Mouse (Mus musculus) lung, adult 18-20 months (tissue): ENCODE measurements around the gene Fgfr2.

Source experiments
- DNase-seq, 2 experiments: peaks; one replicate each; pipeline ENCODE4 v3.0.0; 2022; ENCODE audit warnings: mixed read lengths in 2 of 2

Gene Fgfr2

DNA sequence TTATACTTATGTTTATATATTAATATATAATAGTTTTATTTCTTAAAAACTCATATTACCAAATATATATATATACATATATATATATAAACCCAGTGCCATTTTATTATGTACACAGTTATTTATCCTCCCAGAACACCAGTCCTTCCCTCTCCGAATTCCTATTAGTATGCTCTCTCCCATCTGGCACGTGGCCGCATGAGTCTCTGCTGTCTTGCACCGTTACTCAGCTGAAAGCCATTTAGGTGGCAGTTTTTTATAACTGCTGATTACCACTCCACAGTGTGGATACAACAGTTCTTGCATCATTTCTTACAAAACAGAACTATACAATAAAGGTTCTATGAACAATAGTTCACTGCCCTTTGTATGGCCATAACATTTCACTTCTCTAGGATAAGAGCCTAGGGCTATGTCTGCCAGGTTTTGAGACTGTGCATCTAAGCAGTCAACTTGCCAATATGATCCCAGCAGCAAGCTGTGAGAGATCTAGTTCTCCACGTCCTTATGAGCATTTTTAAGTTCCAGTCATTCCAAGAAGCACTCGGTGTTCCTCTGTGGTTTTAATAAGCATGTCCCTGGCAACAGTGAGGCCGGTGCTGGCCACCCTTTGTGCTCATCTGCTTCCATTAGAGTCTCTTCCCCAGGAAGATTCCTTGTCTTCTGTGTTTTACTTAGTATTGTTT lies 1777.2 kb downstream of the Fgfr2 start:
- DNase-seq: no peak

DNA sequence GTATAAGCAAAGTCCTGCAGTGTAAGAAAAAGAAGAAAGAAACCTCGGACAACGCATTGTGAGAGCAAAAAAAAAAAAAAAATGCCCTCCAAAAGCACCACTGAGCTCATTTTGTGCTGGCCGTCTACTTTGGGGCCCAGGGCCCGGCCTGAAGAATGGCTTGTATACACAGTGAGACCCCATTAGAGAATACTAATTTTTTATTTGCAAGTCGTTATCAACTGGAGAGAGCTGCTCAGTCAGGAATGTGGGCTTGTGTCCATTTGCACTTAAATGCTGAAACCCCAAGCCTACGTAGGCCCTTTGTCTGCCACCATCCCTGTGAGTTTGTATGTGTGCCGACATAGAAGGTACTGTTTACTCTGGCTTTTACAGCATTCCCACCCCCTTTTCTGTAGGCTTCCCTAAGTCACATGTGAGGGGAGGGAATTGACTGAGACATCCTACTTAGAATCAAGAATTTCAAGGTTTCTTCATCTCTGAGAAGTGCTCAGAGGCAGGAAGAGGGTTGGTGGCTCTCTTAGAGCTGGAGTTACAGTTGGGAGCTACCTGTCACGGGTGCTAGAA lies 1785.6 kb downstream of the Fgfr2 start:
- DNase-seq: no peak

DNA sequence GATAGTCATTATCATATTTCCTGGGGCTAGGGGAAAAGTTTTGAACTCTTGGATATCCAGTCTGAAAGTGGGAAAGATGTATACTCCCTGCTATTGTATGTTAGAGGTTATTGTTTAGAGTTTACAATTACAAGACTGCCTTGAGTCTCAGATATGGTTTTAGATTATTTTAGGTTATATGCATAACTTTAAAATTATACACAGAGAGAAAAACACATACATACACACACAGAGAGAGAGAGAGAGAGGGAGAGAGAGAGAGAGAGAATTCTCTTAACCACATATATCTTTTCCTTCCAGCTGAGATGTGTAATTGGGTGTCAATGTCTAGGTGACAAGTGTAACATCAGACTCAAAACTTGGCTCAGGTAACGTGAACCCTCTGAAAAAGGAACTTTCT lies 1789.6 kb downstream of the Fgfr2 start, which contains the start of gene Fam24a:
TSS of gene Fam24a (plus strand) at position 301 of the 400 bp plus-strand sequence.
- DNase-seq: no peak

DNA sequence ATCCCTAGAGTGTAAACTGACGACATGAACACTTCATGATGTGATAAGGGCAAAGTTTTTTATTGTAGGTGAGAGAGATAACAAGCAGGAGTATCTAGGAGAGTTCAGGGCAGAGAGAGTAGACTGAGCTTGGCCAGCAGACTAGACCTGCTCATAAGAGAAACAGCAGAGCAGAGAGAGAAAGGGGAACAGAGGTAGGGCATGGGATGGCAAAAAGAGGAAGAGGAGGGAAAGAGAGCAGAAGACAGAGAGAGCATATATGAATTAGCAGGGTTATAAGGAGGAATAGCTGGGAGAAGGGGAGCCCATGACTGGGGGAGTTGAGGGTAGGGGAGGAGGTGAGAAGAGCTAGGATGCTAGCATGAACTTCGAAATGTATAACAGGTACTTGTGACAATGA lies 1791.5 kb downstream of the Fgfr2 start:
- DNase-seq: no peak

DNA sequence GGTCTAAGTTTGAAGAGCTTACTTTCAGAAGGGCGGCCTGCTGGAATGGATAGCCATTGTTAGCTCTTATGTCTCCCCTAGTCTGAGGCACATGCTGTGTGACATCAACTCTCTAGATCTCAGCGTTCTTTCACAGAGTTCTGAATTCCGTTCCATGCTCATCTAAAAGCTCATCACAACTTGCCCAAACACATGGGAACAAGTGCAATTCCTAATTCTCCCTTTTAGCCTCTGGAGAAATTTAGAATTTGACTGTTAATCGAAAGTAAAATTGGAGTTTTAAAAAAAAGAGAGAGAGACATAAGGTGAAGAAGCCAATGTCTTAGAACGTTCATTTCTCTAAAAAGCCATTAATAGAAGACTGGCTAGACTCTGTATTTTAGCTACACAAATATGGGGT lies 1793.7 kb downstream of the Fgfr2 start, which contains the start of gene Fam24b:
TSS of gene Fam24b (minus strand) at position 101 of the 400 bp plus-strand sequence.
- no peak for DNase-seq

DNA sequence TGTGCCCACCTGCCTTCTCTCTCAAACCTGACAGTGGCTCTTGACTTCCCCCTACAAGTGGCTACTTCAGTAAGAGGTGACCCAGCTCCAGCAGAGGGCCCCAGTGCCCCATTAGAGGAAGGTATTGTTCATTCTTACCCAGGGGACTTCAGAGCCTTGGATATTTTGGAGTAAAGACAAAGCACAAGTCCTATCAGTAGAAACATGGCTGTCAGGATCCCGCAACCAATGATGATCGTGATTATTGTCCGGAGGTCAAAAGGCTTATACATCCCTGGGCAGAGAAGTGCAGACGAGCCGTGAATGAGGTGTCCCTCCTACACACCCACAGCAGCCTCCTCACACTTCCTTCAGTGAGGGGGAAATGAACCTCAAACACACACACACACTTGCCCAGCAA lies 1796.1 kb downstream of the Fgfr2 start:
- no peak for DNase-seq

DNA sequence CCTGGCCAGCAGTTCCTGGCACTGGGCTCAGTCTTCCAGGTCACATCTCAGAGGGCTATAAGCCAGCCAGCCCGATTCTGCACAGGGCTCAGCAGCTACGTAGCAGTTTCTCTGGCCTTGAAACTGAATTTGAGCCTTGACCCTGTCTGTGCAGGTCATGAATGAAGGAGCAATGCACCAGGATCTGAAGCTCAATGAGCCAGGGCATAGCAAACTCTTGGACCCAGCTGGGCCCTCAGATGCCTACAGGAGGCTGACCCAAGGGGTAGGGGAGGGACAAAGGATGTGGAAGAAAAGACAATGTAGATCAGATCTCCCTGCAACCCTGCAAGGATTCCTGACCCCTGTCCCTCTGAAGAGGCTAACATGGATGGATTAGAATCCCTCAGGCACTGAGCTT lies 1801.0 kb downstream of the Fgfr2 start, which contains the start of gene Cuzd1:
TSS of gene Cuzd1 (minus strand) at position 101 of the 400 bp plus-strand sequence.
- DNase-seq: no peak

DNA sequence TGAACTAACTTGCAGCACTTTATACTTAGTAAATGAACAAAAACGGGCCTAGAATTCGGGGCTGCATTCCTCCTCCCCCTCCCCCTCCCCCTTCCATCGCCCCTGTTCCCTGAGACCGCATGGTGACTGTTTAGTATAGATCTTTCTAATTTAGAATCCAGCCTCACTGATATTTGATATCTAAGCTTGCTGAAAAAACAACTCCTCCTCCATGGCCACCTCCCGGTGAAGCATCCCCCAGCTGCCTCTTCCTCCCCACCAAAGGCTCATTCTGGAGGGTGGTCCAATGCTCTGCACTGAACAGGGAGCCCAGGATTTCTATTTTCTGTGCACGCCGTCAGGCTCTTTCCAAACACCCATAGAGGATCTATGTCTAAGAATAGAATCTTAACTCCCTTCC lies 1804.8 kb downstream of the Fgfr2 start:
- no peak for DNase-seq

DNA sequence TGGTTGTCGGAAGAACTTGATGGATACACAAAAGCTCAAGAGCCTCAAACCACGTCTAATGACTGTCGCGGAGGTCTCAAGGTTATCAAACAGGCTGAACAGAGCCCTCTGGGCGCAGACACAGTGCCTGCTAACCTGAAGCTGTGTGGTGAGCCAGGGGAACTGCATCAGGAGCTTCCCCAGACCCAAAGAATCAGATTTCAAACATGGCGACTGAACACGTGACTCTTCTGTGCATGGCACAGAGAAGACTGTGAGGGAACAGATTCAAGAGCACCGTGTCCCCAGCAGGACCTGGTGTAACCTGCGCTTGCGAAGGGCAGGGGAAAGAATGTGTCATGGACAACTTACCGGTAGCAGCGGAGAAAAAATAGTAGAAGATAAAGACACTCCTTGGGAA lies 1805.6 kb downstream of the Fgfr2 start:
- no peak for DNase-seq

DNA sequence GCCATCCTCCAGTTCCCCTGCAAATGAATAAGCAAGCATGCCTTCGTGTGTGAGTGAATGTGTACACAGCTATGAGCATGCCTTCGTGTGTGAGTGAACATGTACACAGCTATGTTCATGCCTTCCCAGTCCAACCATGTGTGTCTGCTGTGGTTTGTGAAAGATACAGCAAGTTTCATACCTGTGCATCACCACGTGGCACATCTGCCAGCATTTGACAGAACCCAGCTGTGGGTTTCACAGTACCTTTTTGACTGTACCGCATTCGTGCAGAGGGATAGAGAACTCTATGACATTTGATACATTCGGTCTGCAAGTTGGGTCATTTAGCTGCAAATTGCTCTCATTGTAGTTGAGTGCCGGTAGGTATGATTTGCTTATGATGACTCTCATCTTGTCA lies 1808.7 kb downstream of the Fgfr2 start:
- DNase-seq: no peak

DNA sequence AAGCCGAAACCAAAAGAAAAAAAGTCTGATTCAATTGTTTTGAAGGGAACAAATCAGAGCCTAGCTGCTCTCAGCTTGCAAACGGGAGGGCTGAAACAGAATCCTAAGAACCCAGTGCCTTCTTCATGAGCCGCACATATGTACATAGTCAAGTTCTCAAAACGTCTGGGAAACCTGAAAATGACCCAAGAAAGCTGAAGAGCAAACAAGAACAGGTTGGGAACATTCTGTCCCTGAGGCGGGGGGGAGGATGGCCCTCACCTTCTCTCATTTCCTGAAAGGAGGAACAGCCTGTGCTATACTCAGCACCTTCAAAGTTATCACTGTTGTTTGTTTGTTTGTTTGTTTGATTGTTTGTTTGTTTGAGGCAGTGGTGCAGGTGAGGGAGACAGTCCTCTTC lies 1816.4 kb downstream of the Fgfr2 start:
- no peak for DNase-seq

DNA sequence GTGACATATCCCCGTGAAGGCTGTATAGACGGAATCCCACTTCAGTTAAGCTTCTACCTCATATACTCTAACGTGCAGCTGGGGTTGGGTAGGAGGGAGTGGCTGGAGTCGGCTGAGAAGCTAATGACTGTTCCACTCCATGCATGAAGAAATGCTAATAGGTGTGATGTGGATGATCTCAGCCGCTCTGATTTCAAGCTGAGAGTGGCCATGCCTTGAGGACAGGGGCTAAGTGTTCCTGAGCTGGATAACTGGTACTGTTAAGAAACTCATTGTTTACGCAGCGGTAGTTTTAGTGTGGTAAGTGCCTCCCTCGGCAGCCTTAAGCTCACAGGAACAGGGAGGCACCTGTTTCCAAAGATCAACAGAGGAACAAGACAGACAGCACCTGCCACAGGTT lies 1819.8 kb downstream of the Fgfr2 start:
- DNase-seq: peak; percentile 18 to 58

DNA sequence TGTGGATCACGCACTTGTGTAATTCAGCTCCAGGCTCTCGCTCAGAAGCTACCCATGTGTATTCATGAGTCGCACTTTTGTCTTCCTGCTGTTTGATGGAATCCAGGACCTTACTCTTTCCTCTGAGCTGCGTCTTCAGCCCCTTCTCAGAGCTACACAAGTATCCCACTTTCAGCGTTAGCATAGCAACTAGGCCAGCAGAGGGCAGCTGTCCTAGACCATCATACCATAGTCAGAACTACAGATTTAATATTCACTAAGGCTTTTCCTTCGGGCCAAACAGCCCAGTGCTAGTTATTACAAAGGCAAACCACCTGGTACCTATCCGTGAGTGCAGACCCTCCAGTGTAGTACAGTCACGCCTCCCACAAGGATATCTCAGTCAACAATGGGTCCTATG lies 1826.0 kb downstream of the Fgfr2 start:
- DNase-seq: no peak

DNA sequence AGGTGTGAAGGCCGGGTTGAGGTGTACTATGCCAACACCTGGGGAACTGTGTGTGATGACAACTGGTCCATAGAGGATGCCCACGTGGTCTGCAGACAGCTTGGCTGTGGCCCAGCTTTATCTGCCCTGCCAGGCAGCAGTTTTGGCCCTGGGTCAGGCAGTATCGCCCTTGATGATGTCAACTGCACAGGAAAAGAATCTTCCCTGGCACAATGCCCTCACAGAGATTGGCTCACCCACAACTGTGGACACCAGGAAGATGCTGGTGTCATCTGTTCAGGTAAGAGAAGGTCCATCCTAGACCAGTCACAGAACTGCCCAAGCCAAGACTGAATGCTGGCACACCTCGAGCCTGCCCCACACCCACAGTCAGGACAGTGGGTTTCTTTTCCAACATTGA lies 1857.3 kb downstream of the Fgfr2 start:
- DNase-seq: no peak

DNA sequence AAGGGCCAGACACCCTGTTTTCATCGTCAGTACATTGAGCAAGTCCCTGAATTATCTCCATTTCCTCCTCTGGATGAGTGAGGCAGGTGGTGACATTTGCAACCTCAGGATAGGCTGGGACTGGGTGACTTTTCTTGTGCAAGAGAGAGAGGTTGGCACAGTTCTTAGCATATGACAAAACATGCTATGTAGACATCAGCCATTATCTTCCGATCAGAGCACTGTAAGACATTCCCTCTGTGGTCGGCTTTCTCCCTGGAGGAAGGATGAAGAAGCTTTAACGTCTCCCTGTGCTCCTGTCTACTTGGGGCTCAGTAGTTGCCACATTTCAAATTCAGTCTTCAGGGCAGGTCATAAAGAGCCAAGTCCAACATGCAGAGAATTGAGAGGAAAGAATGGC lies 1858.9 kb downstream of the Fgfr2 start:
- DNase-seq: no peak

DNA sequence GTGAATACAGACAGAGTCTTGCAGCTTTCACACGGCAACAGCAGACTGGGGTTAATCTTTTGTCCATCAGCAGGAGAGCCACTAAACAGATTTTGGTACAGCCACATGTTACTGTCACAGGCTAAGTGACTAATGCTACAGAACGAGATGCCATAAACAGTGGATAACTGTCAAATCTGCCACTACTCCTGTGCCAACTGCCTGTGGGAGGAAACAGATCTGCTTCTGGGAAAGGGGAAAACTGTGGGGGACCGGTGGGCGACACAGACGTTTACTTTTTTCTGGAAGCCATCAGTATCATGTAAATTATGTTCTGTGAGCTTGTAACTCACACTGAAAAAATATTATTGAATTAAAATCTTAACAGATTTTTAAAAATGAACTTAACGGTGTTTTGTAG lies 1862.2 kb downstream of the Fgfr2 start:
- DNase-seq: no peak

DNA sequence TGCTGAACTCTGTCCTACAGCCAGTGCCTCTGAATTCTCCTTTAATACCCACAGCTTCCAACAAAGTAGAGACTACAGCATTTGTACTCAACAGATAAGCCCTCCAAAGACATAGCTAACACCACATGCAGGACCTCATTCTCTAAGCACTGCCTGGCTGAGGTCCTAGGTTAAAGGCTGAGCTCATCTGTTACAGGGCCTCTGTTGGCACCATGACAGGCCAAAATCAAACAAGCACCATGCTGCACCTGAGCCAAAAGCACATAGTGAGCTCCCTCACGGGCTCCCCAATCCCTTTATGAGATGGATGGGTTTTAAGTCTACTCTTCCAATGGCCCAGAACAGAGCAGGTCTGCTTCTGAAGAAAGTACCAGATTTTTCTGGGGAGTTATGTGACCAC lies 1865.8 kb downstream of the Fgfr2 start:
- DNase-seq: no peak

DNA sequence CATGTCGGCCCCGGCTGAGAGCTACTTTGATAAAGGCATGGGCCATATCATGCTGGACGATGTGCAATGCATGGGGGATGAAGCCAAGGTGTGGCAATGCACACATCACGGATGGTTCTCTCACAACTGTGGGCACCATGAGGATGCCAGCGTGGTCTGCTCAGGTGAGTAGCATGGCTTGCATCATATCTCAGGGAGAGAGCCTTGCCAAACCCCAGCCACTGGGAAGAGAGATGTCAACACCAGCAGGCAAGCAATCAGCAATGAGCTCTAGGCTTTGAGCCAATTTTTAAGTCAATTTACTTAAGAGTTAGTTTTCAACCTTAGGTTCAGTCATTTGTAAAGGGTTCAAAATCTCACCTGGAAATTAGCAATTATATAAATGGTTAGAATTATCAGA lies 1866.3 kb downstream of the Fgfr2 start:
- DNase-seq: peak; percentile 4 to 38

DNA sequence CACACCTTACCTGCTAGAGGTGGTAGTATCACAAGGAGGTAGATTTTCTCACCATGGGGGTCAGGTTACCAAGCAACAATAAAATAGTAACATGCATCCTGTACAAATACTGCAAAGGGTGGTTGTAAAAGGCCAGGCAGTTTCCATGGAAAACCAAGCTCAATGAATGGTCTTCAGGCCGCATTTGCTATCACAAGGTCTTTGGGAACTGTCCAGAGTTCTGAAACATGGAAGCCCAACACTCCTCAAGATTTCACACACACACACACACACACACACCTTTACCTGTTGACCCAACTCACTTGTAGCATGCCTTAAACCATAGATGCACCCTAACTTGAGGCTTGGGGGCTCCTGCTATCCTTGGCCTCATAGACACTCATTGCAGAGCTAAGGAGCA lies 1878.2 kb downstream of the Fgfr2 start:
- DNase-seq: no peak

DNA sequence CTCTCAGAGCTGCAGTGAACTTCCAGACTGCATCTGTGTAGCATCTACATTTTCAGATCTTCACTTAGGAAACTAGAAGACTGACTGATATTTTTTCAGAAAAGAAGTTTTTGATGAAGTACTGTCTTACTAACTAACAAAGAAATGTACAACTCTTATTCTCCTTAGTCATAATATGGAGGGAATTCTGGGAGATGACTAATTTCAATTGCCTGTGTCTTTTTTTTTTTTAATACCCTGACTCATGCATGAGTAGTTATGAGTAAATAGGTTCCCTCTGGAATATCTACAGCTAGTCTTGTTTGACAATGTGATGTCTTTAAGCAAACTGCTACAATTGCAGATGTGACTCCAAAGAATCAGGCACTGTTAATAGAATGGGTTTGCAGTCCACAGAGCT lies 1887.1 kb downstream of the Fgfr2 start:
- DNase-seq: no peak

DNA sequence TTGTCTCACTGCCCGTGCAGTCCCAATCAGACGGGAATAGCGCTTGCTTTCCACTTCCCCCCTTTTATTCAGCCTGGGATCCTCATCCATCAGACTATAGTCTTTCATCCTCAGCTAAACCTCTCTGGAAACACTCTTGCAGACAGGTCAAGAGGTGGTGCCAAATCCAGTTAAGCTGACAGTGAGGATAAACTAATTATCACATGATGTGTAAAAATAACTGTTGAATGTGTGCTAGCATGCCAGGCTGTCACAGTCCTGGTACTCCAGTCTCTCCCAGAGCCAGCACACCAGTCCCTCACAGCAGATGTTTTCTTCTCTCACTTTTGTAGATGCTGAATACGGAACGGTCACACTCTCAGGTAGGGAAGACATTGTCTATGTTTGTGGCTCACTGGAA lies 1900.1 kb downstream of the Fgfr2 start:
- DNase-seq: no peak

DNA sequence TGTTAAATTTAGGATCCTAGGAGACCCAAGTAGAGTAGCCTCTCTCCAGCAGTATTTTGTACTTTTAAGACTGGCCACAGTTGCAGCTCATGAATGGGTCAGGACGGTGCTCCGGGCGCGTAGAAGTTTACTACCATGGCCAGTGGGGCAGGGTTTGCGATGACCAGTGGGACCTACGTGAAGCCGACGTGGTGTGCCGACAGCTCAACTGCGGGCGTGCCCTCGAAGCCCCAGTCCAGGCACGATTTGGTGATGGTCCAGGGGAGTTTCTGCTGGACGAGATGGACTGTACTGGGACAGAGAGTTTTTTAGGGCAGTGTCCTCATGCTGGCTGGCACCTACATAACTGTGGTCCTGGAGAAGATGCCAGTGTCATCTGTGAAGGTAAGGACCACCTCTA lies 1935.2 kb downstream of the Fgfr2 start:
- no peak for DNase-seq

DNA sequence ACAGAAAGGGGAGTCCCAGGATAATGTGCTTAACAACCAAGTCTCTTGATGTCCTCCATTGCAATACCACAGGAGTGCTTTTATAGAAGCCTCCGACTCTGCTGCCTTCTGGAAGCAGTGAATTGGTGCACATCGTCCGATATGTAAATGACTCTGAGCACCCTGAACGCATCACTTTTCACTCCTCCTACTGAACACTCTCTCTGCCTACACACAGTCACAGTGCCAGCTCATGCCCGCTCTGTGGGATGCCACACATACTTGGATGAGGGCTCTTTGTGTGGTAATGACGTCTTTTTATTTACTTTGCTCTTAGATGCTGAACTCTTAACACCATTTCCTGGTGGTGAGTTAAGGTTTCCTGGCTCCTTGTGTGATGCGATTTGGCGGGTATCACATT lies 1936.1 kb downstream of the Fgfr2 start:
- peak; percentile 20 to 53 for DNase-seq

DNA sequence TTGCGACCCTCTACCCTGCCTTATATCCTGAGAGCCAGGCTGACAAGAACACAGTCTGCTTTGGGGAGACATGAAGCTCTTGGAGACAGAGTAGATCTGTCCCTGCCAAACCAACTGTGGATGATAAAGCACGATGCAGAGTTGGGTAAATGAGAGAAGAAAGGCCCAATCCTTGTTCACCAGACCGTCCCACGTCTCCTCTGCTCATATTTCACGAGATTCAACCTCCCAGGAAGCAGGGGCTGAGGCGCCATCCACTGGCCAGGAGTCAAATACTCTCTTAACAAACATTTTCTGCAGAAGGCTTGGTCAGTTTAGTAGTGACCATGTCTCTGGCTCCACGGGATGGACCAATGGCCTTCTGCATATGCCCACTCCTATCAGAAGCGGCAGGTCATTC lies 1938.8 kb downstream of the Fgfr2 start:
- no peak for DNase-seq

DNA sequence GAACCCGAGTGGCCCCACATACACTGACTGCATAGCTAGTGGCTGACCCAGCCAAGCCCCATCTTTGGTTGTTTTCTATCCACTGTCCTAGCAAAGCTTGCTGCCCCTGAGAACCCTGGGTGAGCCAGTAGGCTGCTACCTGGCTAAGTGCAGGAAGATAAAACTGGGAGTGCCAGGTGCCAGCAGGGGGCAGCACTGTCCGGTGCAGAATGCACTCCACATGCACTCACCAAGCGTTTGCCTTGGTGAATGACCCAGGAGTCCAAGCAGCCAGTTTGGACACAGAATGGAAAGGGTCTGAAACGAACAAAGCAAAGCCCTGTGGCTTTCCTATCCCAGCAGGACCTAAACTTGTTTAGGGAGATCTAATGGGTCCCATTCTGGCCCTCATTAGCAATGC lies 1940.5 kb downstream of the Fgfr2 start:
- peak; percentile 13 to 48 for DNase-seq
